Mouse (Mus musculus): ENCODE results near the gene Rnft1. TPM values are rescaled to one million over a fixed set of nuclear protein-coding genes. Genes with fewer than 3 reads are reported as not detected.

Rnft1 gene
- polyA plus RNA-seq (2012; rRNA removed), result 5.8 and 6.4 TPM in 2 replicates

DNA sequence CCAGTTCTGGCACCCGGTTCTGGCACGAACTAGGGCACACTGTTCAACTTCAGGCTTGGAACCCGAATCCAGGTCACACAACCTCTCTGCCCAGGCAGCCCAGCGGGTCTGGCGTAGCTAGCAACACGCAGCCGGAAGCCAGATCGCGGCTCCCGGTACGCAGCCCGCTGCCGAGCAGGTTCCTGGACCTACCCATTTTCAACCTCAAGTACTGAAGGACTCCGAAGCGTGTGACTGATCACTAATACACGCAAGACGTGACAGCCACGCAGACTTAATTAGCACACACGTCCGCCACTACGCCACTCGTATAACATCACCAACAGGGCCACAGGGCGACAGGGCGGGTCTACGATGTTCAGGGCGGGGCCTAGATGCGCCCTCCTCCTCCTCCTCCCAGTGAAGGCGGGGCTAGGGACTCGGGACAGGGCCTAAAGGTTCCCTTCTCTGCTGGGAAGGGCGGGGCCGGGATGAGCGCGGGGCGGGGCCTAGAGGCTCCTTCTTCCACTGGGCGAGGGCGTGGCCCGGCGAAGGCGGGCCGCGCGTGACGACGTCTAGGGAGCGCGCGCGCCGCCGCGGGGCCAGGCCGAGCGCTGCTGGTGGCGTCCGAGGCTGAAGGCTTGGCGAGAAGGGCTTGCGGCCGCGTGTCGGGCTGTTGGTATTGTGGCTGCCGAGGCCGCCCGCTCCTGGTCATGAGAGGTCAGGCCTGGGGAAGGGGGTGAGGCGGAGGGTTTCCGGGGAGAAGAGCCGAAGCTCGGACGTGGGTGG lies at the start of gene Rnft1:
Rnft1 (plus strand) TSS at position 557 of the 768 bp plus-strand sequence.

DNA sequence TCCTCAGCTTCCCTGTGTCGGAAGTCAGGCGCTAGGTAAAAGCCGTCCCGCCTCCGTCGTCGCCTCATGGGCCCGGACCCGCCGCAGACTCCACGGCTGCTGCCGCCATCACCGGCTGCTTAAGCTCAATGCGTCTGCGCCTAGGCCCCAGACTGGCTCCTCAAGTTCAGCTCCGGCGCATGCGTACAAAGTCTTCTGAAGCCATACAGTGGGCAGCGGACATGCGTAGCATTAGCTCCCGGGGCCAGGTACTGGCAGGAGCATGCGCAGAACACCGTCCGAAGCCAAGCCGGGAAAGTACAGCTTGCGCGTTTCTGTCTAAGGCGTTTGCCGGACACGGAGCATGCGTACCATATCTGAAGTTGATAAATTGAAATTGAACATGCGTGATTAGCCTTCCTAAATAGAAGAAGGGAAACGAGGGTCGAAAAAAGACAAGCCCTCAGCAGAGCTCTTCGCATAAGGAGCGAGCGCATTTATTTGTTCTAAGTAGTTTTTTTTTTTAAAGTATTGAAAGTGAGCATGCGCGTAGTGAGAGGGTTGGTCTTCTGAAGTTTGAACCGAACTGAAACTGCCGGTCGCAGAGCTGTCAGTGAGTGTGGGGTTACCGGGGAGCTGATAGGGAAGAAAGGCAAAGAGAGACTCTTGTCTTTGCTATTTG lies 60.3 kb downstream of the Rnft1 start, which contains the start of the genes Rps6kb1 and Tubd1:
Rps6kb1 (minus strand) TSS at position 167 of the 661 bp plus-strand sequence.
Tubd1 (plus strand) TSS at position 353 of the 661 bp plus-strand sequence.

Other genes with a start within 250 kb of the Rnft1 start
- gene Ints2, start 227.1 kb upstream of the Rnft1 start, polyA plus RNA-seq (2012; rRNA removed), result 4.2 and 4.3 TPM in 2 replicates
- gene Med13, start 127.1 kb upstream of the Rnft1 start, polyA plus RNA-seq (2012; rRNA removed), result 5.9 and 6.3 TPM in 2 replicates
- gene Rps6kb1, start 60.1 kb downstream of the Rnft1 start, polyA plus RNA-seq (2012; rRNA removed), result 8.2 and 8.9 TPM in 2 replicates
- 3.2 and 3.3 TPM in 2 replicates for gene Tubd1, start 60.3 kb downstream of the Rnft1 start, polyA plus RNA-seq (2012; rRNA removed)
- 55.4 and 63.3 TPM in 2 replicates for gene Vmp1, start 199.2 kb downstream of the Rnft1 start, polyA plus RNA-seq (2012; rRNA removed)
- gene Ptrh2, start 199.3 kb downstream of the Rnft1 start, polyA plus RNA-seq (2012; rRNA removed), result 7.0 and 7.5 TPM in 2 replicates

Measured in liver, embryonic 18 days (tissue).